Mouse (Mus musculus) G1E (cell line): ENCODE measurements around the gene Prr18.

Source experiments
- CTCF ChIP-seq: IDR thresholded peaks from 2 replicates; pipeline ENCODE4 v1.5.1; 2012; ENCODE audit warnings: low read depth, low read length, inconsistent platforms, mixed read lengths
- GATA1 ChIP-seq: IDR thresholded peaks from 2 replicates; pipeline ENCODE4 v1.6.1; 2012; ENCODE audit warnings: borderline replicate concordance, low read length, inconsistent platforms, mixed read lengths
- TAL1 ChIP-seq: conservative IDR thresholded peaks from 2 replicates; pipeline ENCODE4 v1.6.1; 2012; ENCODE audit warnings: low read depth, low read length, inconsistent platforms, mixed read lengths

GRCm38 (mm10) chr17:8343416-8343815 is 6.2 kb downstream of the Prr18 start:
- TF ChIP-seq CTCF (no peak), GATA1 (no peak), TAL1 (no peak)
